Mouse (Mus musculus) limb, embryonic 14.5 days (tissue): ENCODE data around the gene Cbfa2t3. TPM values are rescaled to one million over a fixed set of nuclear protein-coding genes. Genes with fewer than 3 reads are reported as not detected.

Source experiments
- ATAC-seq: fragments of 200-750 bp; cut with Nextera tagmentation; 2 replicates; pipeline ENCODE4 v1.8.0; 2017; ENCODE audit warnings: low read depth, moderate number of reproducible peaks, moderate TSS enrichment; ENCODE audit not compliant: low FRiP score
- DNase-seq: peaks from one replicate; pipeline ENCODE4 v3.0.0-alpha.2; 2015; ENCODE audit warnings: low spot score
- H3K27ac ChIP-seq: fragments of 300-500 bp; sonication (generic); replicated peaks from 2 replicates; pipeline ENCODE4 v1.5.1; 2014; ENCODE audit warnings: low read depth, mild to moderate bottlenecking, low read length, moderate library complexity, mixed read lengths
- H3K27me3 ChIP-seq: fragments of 300-500 bp; sonication (generic); 2 replicates; pipeline ENCODE4 v1.6.1; 2014; ENCODE audit warnings: low read length, mixed read lengths; ENCODE audit not compliant: control insufficient read depth, insufficient read depth
- H3K36me3 ChIP-seq: fragments of 300-500 bp; sonication (generic); 2 replicates; pipeline ENCODE4 v1.6.1; 2014; ENCODE audit warnings: mild to moderate bottlenecking, low read length, moderate library complexity, mixed read lengths; ENCODE audit not compliant: control insufficient read depth, insufficient read depth
- H3K4me1 ChIP-seq: fragments of 300-500 bp; sonication (generic); 2 replicates; pipeline ENCODE4 v1.6.1; 2014; ENCODE audit warnings: antibody characterized with exemption, low read length, mixed read lengths; ENCODE audit not compliant: control insufficient read depth, insufficient read depth
- H3K4me2 ChIP-seq: fragments of 300-500 bp; sonication (generic); replicated peaks from 2 replicates; pipeline ENCODE4 v1.6.1; 2014; ENCODE audit warnings: low read depth, mild to moderate bottlenecking, low read length, moderate library complexity; ENCODE audit not compliant: severe bottlenecking
- H3K4me3 ChIP-seq: fragments of 300-500 bp; sonication (generic); replicated peaks from 2 replicates; pipeline ENCODE4 v1.5.1; 2014; ENCODE audit warnings: low read length
- H3K9ac ChIP-seq: fragments of 300-500 bp; sonication (generic); 2 replicates; pipeline ENCODE4 v1.6.1; 2014; ENCODE audit warnings: mild to moderate bottlenecking, low read depth, low read length, moderate library complexity; ENCODE audit not compliant: severe bottlenecking
- H3K9me3 ChIP-seq: fragments of 300-500 bp; sonication (generic); 2 replicates; pipeline ENCODE4 v1.6.1; 2016; ENCODE audit warnings: low read length; ENCODE audit not compliant: control insufficient read depth
- POLR2A ChIP-seq: fragments of 200-500 bp; IDR thresholded peaks from 2 replicates; pipeline ENCODE4 v1.8.0; 2012; ENCODE audit warnings: inconsistent platforms, mild to moderate bottlenecking, moderate library complexity, borderline replicate concordance; ENCODE audit not compliant: insufficient read depth, insufficient read length; ENCODE audit errors: extremely low read depth
- WGBS: fragments of 180-500 bp; shearing (Covaris S2); extraction: QIAGEN DNeasy Blood & Tissue Kit; methylation state at CpG from one replicate; pipeline ENCODE4 v1.1.7; 2014; 5-methylcytosine and 5-hydroxymethylcytosine counted together
- polyA plus RNA-seq, 2 experiments: library from polyadenylated mRNA; depleted of rRNA in 1 of 2; stranded (reverse) in 1 of 2; unstranded in 1 of 2; fragments of >200 nt; fragmentation: Nextera tagmentation in 1 of 2; extraction: Ambion mirVana in 1 of 2; gene quantifications; 2 replicates each; pipeline versions ENCODE4 v1.2.1 to v1.2.3; 2012 to 2014

The Cbfa2t3 gene
- polyA plus RNA-seq, 2 experiments, result 6.0 to 7.2 TPM

- no peaks in the 10 kb centered on the region for H3K9me3 ChIP-seq
- H3K4me2 ChIP-seq, result peak within 1 kb of the TSS; percentile 87
- peak within 1 kb of the TSS; percentile 52; the same call in 1 of the 2 replicates for H3K27ac ChIP-seq
- DNase-seq (peak; percentile 99), ATAC-seq (peak; percentile 98)
- WGBS, result under 1% methylated on average over 45 of the region's 57 CpGs
- peaks cover 8% of the 10 kb centered on the region; the same call in 1 of the 2 replicates for H3K36me3 ChIP-seq
- peak within 1 kb of the TSS; percentile 76 for H3K4me3 ChIP-seq
- H3K9ac ChIP-seq, result peak within 1 kb of the TSS; percentile 69
- TF ChIP-seq POLR2A, result 0 out of 2 replicates have a peak, but pooled peaks have one; percentile 53
- peaks cover 17% of the 10 kb centered on the region for H3K4me1 ChIP-seq
- H3K27me3 ChIP-seq, result no peaks in the 10 kb centered on the region
Measured at GRCm38 (mm10) chr8:122611295-122612133, 87.4 kb downstream of the Cbfa2t3 start, which contains the start of the genes Galns and Trappc2l. Gene Galns, minus strand, starts transcription at chr8:122611463. Gene Trappc2l, plus strand, starts transcription at chr8:122611640.

GRCm38 (mm10) chr8:122610612-122611277 is 88.2 kb downstream of the Cbfa2t3 start:
- H3K4me2 ChIP-seq, result peak overlapping the region; percentile 87
- peaks cover 8% of the 10 kb centered on the region; the same call in 1 of the 2 replicates for H3K36me3 ChIP-seq
- no peak for DNase-seq
- WGBS, result 3% methylated on average over 20 of the region's 20 CpGs
- peak; percentile 42; the same call in 1 of the 2 replicates for ATAC-seq
- no peaks in the 10 kb centered on the region for H3K9me3 ChIP-seq
- H3K4me3 ChIP-seq, result peak overlapping the region; percentile 76
- no peak for TF ChIP-seq POLR2A
- peak overlapping the region; percentile 69 for H3K9ac ChIP-seq
- H3K4me1 ChIP-seq, result peaks cover 13% of the 10 kb centered on the region
- H3K27me3 ChIP-seq, result no peaks in the 10 kb centered on the region
- H3K27ac ChIP-seq, result 0 out of 2 replicates have a peak overlapping the region, but pooled peaks have one; percentile 52

- peak overlapping the region; percentile 76; the same call in 1 of the 2 replicates for H3K4me3 ChIP-seq
- DNase-seq (no peak), ATAC-seq (no peak)
- TF ChIP-seq POLR2A, result no peak
- H3K9ac ChIP-seq, result no peak overlapping the region
- no peaks in the 10 kb centered on the region for H3K9me3 ChIP-seq
- peak overlapping the region; percentile 87 for H3K4me2 ChIP-seq
- H3K4me1 ChIP-seq, result peaks cover 13% of the 10 kb centered on the region
- 64% methylated on average over 4 of the region's 4 CpGs for WGBS
- H3K36me3 ChIP-seq, result peaks cover 7% of the 10 kb centered on the region; the same call in 1 of the 2 replicates
- H3K27me3 ChIP-seq, result no peaks in the 10 kb centered on the region
- H3K27ac ChIP-seq, result no peak overlapping the region
Measured at GRCm38 (mm10) chr8:122610209-122610608, 88.7 kb downstream of the Cbfa2t3 start.

- Histone ChIP-seq H3K9me3 (no peaks in the 10 kb centered on the region), H3K27me3 (no peaks in the 10 kb centered on the region), H3K36me3 (no peaks in the 10 kb centered on the region), H3K4me2 (no peak overlapping the region), H3K27ac (no peak overlapping the region), H3K9ac (no peak overlapping the region), H3K4me3 (no peak overlapping the region), H3K4me1 (peaks cover 5% of the 10 kb centered on the region)
- DNase-seq (no peak), ATAC-seq (no peak)
- 77% methylated on average over 11 of the region's 12 CpGs for WGBS
- no peak for TF ChIP-seq POLR2A
Measured at GRCm38 (mm10) chr8:122606810-122607209, 92.1 kb downstream of the Cbfa2t3 start.

- Histone ChIP-seq H3K9ac (no peak overlapping the region), H3K27me3 (no peaks in the 10 kb centered on the region), H3K36me3 (no peaks in the 10 kb centered on the region), H3K4me1 (no peaks in the 10 kb centered on the region), H3K4me3 (no peak overlapping the region), H3K27ac (no peak overlapping the region), H3K9me3 (no peaks in the 10 kb centered on the region), H3K4me2 (no peak overlapping the region)
- TF ChIP-seq POLR2A, result no peak
- 75% methylated on average over 4 of the region's 4 CpGs for WGBS
- no peak for DNase-seq
- no peak for ATAC-seq
Measured at GRCm38 (mm10) chr8:122605367-122605766, 93.5 kb downstream of the Cbfa2t3 start.
